In the genomic region with DNA sequence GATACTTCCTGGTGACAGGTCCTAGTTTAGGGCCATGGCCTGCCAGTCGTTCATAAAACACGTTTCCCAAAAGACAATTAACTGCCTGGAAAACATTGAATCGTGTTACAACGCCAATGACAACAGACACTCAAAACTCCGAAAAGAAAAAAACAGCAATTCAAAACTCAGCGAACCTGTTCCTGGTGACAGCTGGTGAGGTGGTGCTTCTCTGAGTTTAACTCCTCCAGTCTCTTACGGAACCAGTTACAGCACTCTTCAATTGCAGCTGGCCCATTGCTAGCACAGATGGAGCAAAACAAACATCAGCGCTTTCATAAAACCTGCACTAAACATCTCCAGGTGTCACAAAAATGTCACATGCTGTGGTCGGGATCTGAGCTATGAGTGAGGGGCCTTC, we compare ENCODE assay signal across 11 mouse cellular contexts.
"Had no signal": no experiment of that assay in that cellular context is flagged by ENCODE, and none has a peak within 500 bp of the region (broad histone marks: within the 10 kb centered on the region; RNA-seq: fewer than 3 reads in every experiment).

No protein-coding gene starts in this region.

- H3K27me3 ChIP-seq: neural tube, embryonic 12.5 days had no signal

- H3K27ac ChIP-seq: liver, embryonic 14.5 days; midbrain, embryonic 10.5 days; neural tube, embryonic 12.5 days; stomach, postnatal 0 days had no signal

- DNase-seq: kidney, adult 11 months; left cerebral cortex, postnatal 4 days; lung, adult 2 months; lung, postnatal 36 days; midbrain, embryonic 14.5 days; thymus, postnatal 4 days had no signal

- H3K9ac ChIP-seq: liver, embryonic 14.5 days; neural tube, embryonic 12.5 days had no signal

- ATAC-seq: lung, postnatal 0 days had no signal

- H3K4me2 ChIP-seq: neural tube, embryonic 12.5 days had no signal

- H3K4me3 ChIP-seq: midbrain, embryonic 10.5 days; neural tube, embryonic 12.5 days had no signal

- H3K9me3 ChIP-seq: midbrain, embryonic 10.5 days; neural tube, embryonic 12.5 days had no signal

- H3K4me1 ChIP-seq: midbrain, embryonic 10.5 days; neural tube, embryonic 12.5 days had no signal
